Mouse (Mus musculus) brown adipose tissue, adult 24 weeks (tissue): ENCODE measurements at regions not wholly inside any gene's neighbourhood (a gene's known extent, or its start where the extent isn't known, plus 50 kb on each side); places are given as distances from the start of the nearest gene placed in this dataset.

ENCODE experiments used
- H3K27ac ChIP-seq: fragments of 200-500 bp; replicated peaks from 2 replicates; pipeline ENCODE4 v1.5.1; 2012; ENCODE audit warnings: low read depth, mild to moderate bottlenecking, low read length
- H3K4me1 ChIP-seq: fragments of 200-500 bp; 2 replicates; pipeline ENCODE4 v1.6.1; 2012; ENCODE audit warnings: low read length, mixed read lengths; ENCODE audit not compliant: control insufficient read depth, insufficient read depth, insufficient read length
- H3K4me3 ChIP-seq: fragments of 200-500 bp; 2 replicates; pipeline ENCODE4 v1.5.1; 2012; ENCODE audit warnings: low read depth, mild to moderate bottlenecking, low read length, moderate library complexity; ENCODE audit not compliant: insufficient read depth

- no peak overlapping the region for H3K27ac ChIP-seq
- no peak overlapping the region for H3K4me3 ChIP-seq
- H3K4me1 ChIP-seq, result no peaks in the 10 kb centered on the region
Measured at GRCm38 (mm10) chr4:9218380-9218779, 979.5 kb upstream of the Car8 start.

GRCm38 (mm10) chr4:9208606-9209005 is 969.8 kb upstream of the Car8 start:
- H3K4me3 ChIP-seq, result no peak overlapping the region
- no peaks in the 10 kb centered on the region for H3K4me1 ChIP-seq
- H3K27ac ChIP-seq, result no peak overlapping the region

GRCm38 (mm10) chr4:9200012-9200411 is 961.2 kb upstream of the Car8 start:
- no peaks in the 10 kb centered on the region for H3K4me1 ChIP-seq
- no peak overlapping the region for H3K4me3 ChIP-seq
- no peak overlapping the region for H3K27ac ChIP-seq

GRCm38 (mm10) chr4:9196435-9196834 is 957.6 kb upstream of the Car8 start:
- H3K4me3 ChIP-seq, result no peak overlapping the region
- no peak overlapping the region for H3K27ac ChIP-seq
- H3K4me1 ChIP-seq, result no peaks in the 10 kb centered on the region

- H3K4me1 ChIP-seq, result no peaks in the 10 kb centered on the region
- no peak overlapping the region for H3K27ac ChIP-seq
- H3K4me3 ChIP-seq, result no peak overlapping the region
Measured at GRCm38 (mm10) chr4:9193121-9193520, 954.3 kb upstream of the Car8 start.

GRCm38 (mm10) chr4:9185156-9185875 is 946.5 kb upstream of the Car8 start:
- Histone ChIP-seq H3K4me1 (peaks cover 10% of the 10 kb centered on the region; the same call in 1 of the 2 replicates), H3K27ac (no peak overlapping the region; the same call in 1 of the 2 replicates), H3K4me3 (no peak overlapping the region)

GRCm38 (mm10) chr4:9184451-9185121 is 945.7 kb upstream of the Car8 start:
- Histone ChIP-seq H3K4me3 (peak overlapping the region; percentile 33), H3K4me1 (peaks cover 10% of the 10 kb centered on the region; the same call in 1 of the 2 replicates), H3K27ac (no peak overlapping the region)

GRCm38 (mm10) chr4:9174365-9174764 is 935.5 kb upstream of the Car8 start:
- Histone ChIP-seq H3K27ac (no peak overlapping the region), H3K4me1 (no peaks in the 10 kb centered on the region), H3K4me3 (no peak overlapping the region)

GRCm38 (mm10) chr4:9162374-9162773 is 923.5 kb upstream of the Car8 start:
- H3K4me1 ChIP-seq, result no peaks in the 10 kb centered on the region
- H3K4me3 ChIP-seq, result no peak overlapping the region
- H3K27ac ChIP-seq, result no peak overlapping the region

- no peaks in the 10 kb centered on the region for H3K4me1 ChIP-seq
- H3K4me3 ChIP-seq, result no peak overlapping the region
- no peak overlapping the region for H3K27ac ChIP-seq
Measured at GRCm38 (mm10) chr4:9161814-9162133, 922.9 kb upstream of the Car8 start.

GRCm38 (mm10) chr4:9161068-9161813 is 922.4 kb upstream of the Car8 start:
- Histone ChIP-seq H3K27ac (no peak overlapping the region), H3K4me3 (no peak overlapping the region), H3K4me1 (no peaks in the 10 kb centered on the region)

- no peak overlapping the region for H3K4me3 ChIP-seq
- no peak overlapping the region for H3K27ac ChIP-seq
- no peaks in the 10 kb centered on the region for H3K4me1 ChIP-seq
Measured at GRCm38 (mm10) chr4:9147732-9148131, 908.9 kb upstream of the Car8 start.

- no peak overlapping the region for H3K4me3 ChIP-seq
- H3K4me1 ChIP-seq, result no peaks in the 10 kb centered on the region
Measured at GRCm38 (mm10) chr4:9144226-9145215, 905.7 kb upstream of the Car8 start.

GRCm38 (mm10) chr4:9143087-9143486 is 904.2 kb upstream of the Car8 start:
- no peak overlapping the region for H3K27ac ChIP-seq
- H3K4me1 ChIP-seq, result no peaks in the 10 kb centered on the region
- no peak overlapping the region for H3K4me3 ChIP-seq

More at GRCm38 (mm10) chr4:9144226-9145215, 905.7 kb upstream of the Car8 start:
- no peak overlapping the region for H3K27ac ChIP-seq
